Mouse (Mus musculus): ENCODE data around the gene Agpat2. TPM values are rescaled to one million over a fixed set of nuclear protein-coding genes. Genes with fewer than 3 reads are reported as not detected.

Gene Agpat2
- total and polyA plus RNA-seq, 3 experiments, result 4.6 to 6.0 (median 4.7) TPM

DNA sequence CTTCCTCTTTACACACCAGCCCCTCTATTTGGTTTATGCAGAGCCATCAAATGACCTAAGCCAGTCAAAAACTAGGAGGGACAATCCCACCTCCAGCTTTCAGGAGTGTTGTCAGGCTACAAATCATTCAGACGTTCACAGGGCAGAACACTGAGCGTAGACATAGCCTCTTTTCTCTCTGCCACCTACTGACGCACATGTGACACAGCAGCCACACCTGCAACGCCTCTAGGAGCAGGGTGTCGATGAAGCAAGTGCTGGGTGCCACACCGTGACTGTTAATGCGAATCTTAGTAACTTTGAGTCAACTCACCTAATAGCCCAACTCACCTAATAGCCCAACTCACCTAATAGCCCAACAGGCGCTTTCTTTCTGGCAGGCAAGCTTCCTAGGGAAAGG, 34.9 kb upstream of the Agpat2 start:
- DNase-seq (ENCODE audit: low spot score) (peak; percentile 51), ATAC-seq (ENCODE audit: extremely low read depth, insufficient number of reproducible peaks, low FRiP score, poor library complexity, severe bottlenecking) (no peak)
- Histone ChIP-seq H3K36me3 (replicated peaks) (peaks cover 52% of the 10 kb centered on the region), H3K27me3 (ENCODE audit: insufficient read depth, low read length) (peaks cover 7% of the 10 kb centered on the region; the same call in 1 of the 2 replicates), H3K4me1 (ENCODE audit: insufficient read depth, low read depth, low read length) (peaks cover 63% of the 10 kb centered on the region), H3K9me3 (replicated peaks) (no peaks in the 10 kb centered on the region), H3K4me3 (ENCODE audit: low read depth, low read length) (peak overlapping the region; percentile 76)
- TF ChIP-seq CTCF (IDR thresholded peaks at IDR 0.05; ENCODE audit: low read depth, low read length), result peak; percentile 24; the same call in 1 of the 2 replicates
- TF ChIP-seq GATA2 (IDR thresholded peaks at IDR 0.05; ENCODE audit: borderline replicate concordance, low read depth, low read length), result no peak
- no peak for TF ChIP-seq TAL1 (conservative IDR thresholded peaks at IDR 0.05; ENCODE audit: low read depth, low read length)
- no peak; the same call in 1 of the 2 replicates for TF ChIP-seq POLR2AphosphoS5 (IDR thresholded peaks at IDR 0.05; ENCODE audit: insufficient replicate concordance, low read depth, low read length)
- no peak for TF ChIP-seq GATA1 (IDR thresholded peaks at IDR 0.05; ENCODE audit: borderline replicate concordance, low read length)

- Histone ChIP-seq H3K27me3 (ENCODE audit: insufficient read depth, low read length) (peaks cover 6% of the 10 kb centered on the region; the same call in 1 of the 2 replicates), H3K36me3 (replicated peaks) (peaks cover 57% of the 10 kb centered on the region), H3K9me3 (replicated peaks) (no peaks in the 10 kb centered on the region), H3K4me3 (ENCODE audit: low read depth, low read length) (peak overlapping the region; percentile 76), H3K4me1 (ENCODE audit: insufficient read depth, low read depth, low read length) (peaks cover 62% of the 10 kb centered on the region)
- no peak for DNase-seq (ENCODE audit: low spot score)
- no peak for TF ChIP-seq CTCF (IDR thresholded peaks at IDR 0.05; ENCODE audit: low read depth, low read length)
- ATAC-seq (ENCODE audit: extremely low read depth, insufficient number of reproducible peaks, low FRiP score, poor library complexity, severe bottlenecking), result no peak
Measured at GRCm38 (mm10) chr2:26638572-26638971, 34.4 kb upstream of the Agpat2 start.

DNA sequence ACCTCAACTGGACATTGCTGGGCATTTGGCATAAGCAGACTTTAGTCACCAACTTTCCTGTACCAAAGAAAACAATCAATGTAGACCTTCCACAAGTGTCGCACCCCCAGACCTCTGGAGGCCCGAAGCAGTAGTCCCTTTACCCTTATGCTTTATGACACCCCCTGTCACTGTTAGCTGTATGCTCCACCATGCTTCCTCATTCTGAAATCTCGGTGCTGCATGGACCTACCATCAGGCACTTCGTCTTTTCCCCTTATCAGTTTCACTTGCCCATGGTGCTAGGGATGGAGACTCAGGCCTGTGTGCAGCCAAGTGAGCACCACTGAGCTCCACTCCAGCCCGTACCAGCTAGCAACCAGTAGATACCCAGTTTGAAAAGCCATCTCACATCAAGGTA, 33.8 kb upstream of the Agpat2 start:
- no peaks in the 10 kb centered on the region for H3K9me3 ChIP-seq (replicated peaks)
- peaks cover 60% of the 10 kb centered on the region for H3K36me3 ChIP-seq (replicated peaks)
- DNase-seq (ENCODE audit: low spot score), result no peak
- peak overlapping the region; percentile 76 for H3K4me3 ChIP-seq (ENCODE audit: low read depth, low read length)
- no peak for TF ChIP-seq GATA1 (IDR thresholded peaks at IDR 0.05; ENCODE audit: borderline replicate concordance, low read length)
- peak; percentile 2; the same call in 1 of the 2 replicates for TF ChIP-seq POLR2AphosphoS5 (IDR thresholded peaks at IDR 0.05; ENCODE audit: insufficient replicate concordance, low read depth, low read length)
- no peak for TF ChIP-seq GATA2 (IDR thresholded peaks at IDR 0.05; ENCODE audit: borderline replicate concordance, low read depth, low read length)
- peaks cover 6% of the 10 kb centered on the region; the same call in 1 of the 2 replicates for H3K27me3 ChIP-seq (ENCODE audit: insufficient read depth, low read length)
- ATAC-seq (ENCODE audit: extremely low read depth, insufficient number of reproducible peaks, low FRiP score, poor library complexity, severe bottlenecking), result no peak
- peaks cover 62% of the 10 kb centered on the region for H3K4me1 ChIP-seq (ENCODE audit: insufficient read depth, low read depth, low read length)

DNA sequence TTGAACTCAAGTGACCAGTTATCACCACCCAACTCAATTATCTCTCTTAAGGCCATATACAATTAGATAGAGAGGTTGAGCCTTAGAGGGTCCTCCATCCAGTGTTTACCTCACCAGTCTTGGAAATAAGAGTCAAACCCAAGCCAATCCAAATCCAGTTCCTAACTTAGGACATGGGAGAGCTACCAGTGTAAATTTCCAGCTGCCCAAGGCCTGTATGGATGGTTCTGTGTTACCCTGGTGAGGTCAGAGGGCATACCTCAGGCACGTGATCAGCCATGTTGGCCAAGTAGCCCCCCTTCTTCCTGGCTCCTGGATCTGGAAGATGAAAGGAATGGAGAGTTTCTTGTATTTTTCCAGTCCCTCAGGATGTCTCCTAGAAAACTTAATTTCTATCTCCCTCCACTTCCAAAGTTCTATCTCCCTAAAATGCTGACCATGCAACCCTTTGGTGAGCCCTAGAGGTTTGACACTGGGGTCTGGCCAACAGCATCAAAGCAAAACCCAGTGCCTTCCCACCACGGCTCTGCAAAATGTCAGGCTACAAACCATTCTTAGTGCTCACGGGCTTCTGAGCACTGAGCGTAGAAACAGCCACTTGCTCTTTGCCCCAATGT, 33.2 kb upstream of the Agpat2 start:
- peaks cover 62% of the 10 kb centered on the region for H3K36me3 ChIP-seq (replicated peaks)

DNA sequence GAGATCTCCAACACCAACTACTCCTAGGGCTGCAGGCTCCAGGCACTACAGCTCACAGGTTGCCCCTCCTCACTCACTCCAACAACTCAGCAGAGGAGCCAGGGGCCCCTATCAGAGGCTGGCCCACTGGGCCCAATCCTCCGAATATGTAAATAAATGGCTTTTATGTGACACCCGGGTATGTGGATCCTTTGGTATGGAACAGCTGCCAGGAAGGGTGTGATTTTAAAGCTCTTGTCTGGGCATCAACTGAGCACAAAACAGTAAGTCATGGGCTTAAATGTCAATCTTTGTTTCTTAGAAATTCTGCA, 32.1 kb upstream of the Agpat2 start:
- ATAC-seq (ENCODE audit: extremely low read depth, insufficient number of reproducible peaks, low FRiP score, poor library complexity, severe bottlenecking) (no peak), DNase-seq (ENCODE audit: low spot score) (no peak)
- peaks cover 62% of the 10 kb centered on the region for H3K36me3 ChIP-seq (replicated peaks)
- no peaks in the 10 kb centered on the region for H3K9me3 ChIP-seq (replicated peaks)
- peaks cover 12% of the 10 kb centered on the region for H3K27me3 ChIP-seq (ENCODE audit: insufficient read depth, low read length)
- H3K4me1 ChIP-seq (ENCODE audit: insufficient read depth, low read depth, low read length), result peaks cover 53% of the 10 kb centered on the region
- peak overlapping the region; percentile 1; the same call in 1 of the 2 replicates for H3K4me3 ChIP-seq (ENCODE audit: low read depth, low read length)
- TF ChIP-seq GATA1 (IDR thresholded peaks at IDR 0.05; ENCODE audit: borderline replicate concordance, low read length) (no peak), GATA2 (IDR thresholded peaks at IDR 0.05; ENCODE audit: borderline replicate concordance, low read depth, low read length) (no peak), POLR2AphosphoS5 (IDR thresholded peaks at IDR 0.05; ENCODE audit: insufficient replicate concordance, low read depth, low read length) (no peak)

More for the DNA sequence above, 33.2 kb upstream of the Agpat2 start:
- Histone ChIP-seq H3K4me3 (ENCODE audit: low read depth, low read length) (peak overlapping the region; percentile 76; the same call in 1 of the 2 replicates), H3K27me3 (ENCODE audit: insufficient read depth, low read length) (peaks cover 6% of the 10 kb centered on the region; the same call in 1 of the 2 replicates), H3K9me3 (replicated peaks) (no peaks in the 10 kb centered on the region), H3K4me1 (ENCODE audit: insufficient read depth, low read depth, low read length) (peaks cover 62% of the 10 kb centered on the region)
- DNase-seq (ENCODE audit: low spot score) (no peak), ATAC-seq (ENCODE audit: extremely low read depth, insufficient number of reproducible peaks, low FRiP score, poor library complexity, severe bottlenecking) (no peak)
- no peak for TF ChIP-seq GATA1 (IDR thresholded peaks at IDR 0.05; ENCODE audit: borderline replicate concordance, low read length)
- TF ChIP-seq CTCF (IDR thresholded peaks at IDR 0.05; ENCODE audit: low read depth, low read length), result no peak
- no peak for TF ChIP-seq POLR2AphosphoS5 (IDR thresholded peaks at IDR 0.05; ENCODE audit: insufficient replicate concordance, low read depth, low read length)
- TF ChIP-seq GATA2 (IDR thresholded peaks at IDR 0.05; ENCODE audit: borderline replicate concordance, low read depth, low read length), result no peak
- TF ChIP-seq TAL1 (conservative IDR thresholded peaks at IDR 0.05; ENCODE audit: low read depth, low read length), result no peak

DNA sequence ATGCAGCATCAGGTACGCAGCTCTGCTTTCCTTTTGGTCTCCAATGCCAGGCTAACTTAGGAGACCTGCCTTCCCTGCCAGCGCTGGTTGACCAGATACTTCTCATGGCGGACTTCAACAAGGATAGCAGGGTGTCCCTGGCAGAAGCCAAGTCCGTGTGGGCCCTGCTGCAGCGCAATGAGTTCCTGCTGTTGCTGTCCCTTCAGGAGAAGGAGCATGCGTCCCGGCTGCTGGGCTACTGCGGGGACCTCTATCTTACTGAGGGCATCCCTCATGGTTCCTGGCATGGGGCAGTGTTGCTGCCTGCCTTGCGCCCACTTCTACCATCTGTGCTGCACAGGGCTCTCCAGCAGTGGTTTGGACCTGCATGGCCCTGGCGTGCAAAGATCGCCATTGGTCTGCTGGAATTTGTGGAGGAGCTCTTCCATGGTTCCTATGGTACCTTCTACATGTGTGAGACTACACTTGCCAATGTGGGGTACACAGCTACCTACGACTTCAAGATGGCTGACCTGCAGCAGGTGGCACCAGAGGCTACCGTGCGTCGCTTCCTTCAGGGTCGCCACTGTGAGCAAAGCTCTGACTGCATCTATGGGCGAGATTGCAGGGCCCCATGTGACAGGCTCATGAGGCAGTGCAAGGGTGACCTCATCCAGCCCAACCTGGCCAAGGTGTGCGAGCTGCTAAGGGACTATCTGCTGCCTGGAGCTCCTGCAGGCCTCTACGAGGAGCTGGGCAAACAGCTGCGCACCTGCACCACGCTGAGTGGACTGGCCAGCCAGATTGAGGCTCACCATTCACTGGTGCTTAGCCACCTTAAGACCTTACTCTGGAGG, 31.5 kb upstream of the Agpat2 start:
- Histone ChIP-seq H3K4me3 (ENCODE audit: low read depth, low read length) (peak overlapping the region; percentile 1; the same call in 1 of the 2 replicates), H3K9me3 (replicated peaks) (no peaks in the 10 kb centered on the region), H3K36me3 (replicated peaks) (peaks cover 62% of the 10 kb centered on the region), H3K27me3 (ENCODE audit: insufficient read depth, low read length) (peaks cover 15% of the 10 kb centered on the region), H3K4me1 (ENCODE audit: insufficient read depth, low read depth, low read length) (peaks cover 47% of the 10 kb centered on the region)
- DNase-seq (ENCODE audit: low spot score), result no peak
- TF ChIP-seq GATA2 (IDR thresholded peaks at IDR 0.05; ENCODE audit: borderline replicate concordance, low read depth, low read length) (no peak), TAL1 (conservative IDR thresholded peaks at IDR 0.05; ENCODE audit: low read depth, low read length) (no peak), POLR2AphosphoS5 (IDR thresholded peaks at IDR 0.05; ENCODE audit: insufficient replicate concordance, low read depth, low read length) (no peak), CTCF (IDR thresholded peaks at IDR 0.05; ENCODE audit: low read depth, low read length) (no peak), GATA1 (IDR thresholded peaks at IDR 0.05; ENCODE audit: borderline replicate concordance, low read length) (no peak)
- no peak for ATAC-seq (ENCODE audit: extremely low read depth, insufficient number of reproducible peaks, low FRiP score, poor library complexity, severe bottlenecking)
